Mouse (Mus musculus) MEL (cell line): ENCODE measurements around the gene Hprt.

ENCODE experiments used
- CTCF ChIP-seq, 3 experiments: IDR thresholded peaks in 2 of 3; conservative IDR thresholded peaks in 1 of 3; 2 replicates each; pipeline ENCODE4 v1.5.1; 2011 to 2012; ENCODE audit warnings: low read length in 3 of 3, low read depth in 2 of 3, mild to moderate bottlenecking in 2 of 3, improper control_type of control experiment in 1 of 3, inconsistent platforms in 1 of 3, mixed read lengths in 1 of 3, moderate library complexity in 1 of 3; ENCODE audit not compliant: control insufficient read depth in 1 of 3, insufficient read depth in 1 of 3, poor library complexity in 1 of 3, severe bottlenecking in 1 of 3
- MAX ChIP-seq: IDR thresholded peaks from 2 replicates; pipeline ENCODE4 v1.6.1; 2011; ENCODE audit warnings: low read length, improper control_type of control experiment
- POLR2AphosphoS5 ChIP-seq: IDR thresholded peaks from 2 replicates; pipeline ENCODE4 v1.6.1; 2012; ENCODE audit warnings: low read depth, borderline replicate concordance, mild to moderate bottlenecking, inconsistent platforms, low read length, moderate library complexity, mixed read lengths

- no peak for TF ChIP-seq CTCF (IDR thresholded peaks at IDR 0.05 in 2 of 3, conservative IDR thresholded peaks at IDR 0.05 in 1 of 3; ENCODE audit: control insufficient read depth in 1 of 3, insufficient read depth in 1 of 3, low read depth in 2 of 3, low read length in 3 of 3, poor library complexity in 1 of 3, severe bottlenecking in 1 of 3)
- no peak for TF ChIP-seq POLR2AphosphoS5
- no peak for TF ChIP-seq MAX
These were observed 16.5 kb upstream of the Hprt start for GRCm38 (mm10) chrX:52971211-52972006.
